Mouse (Mus musculus): ENCODE measurements around the gene Xaf1.

Xaf1 gene

GRCm38 (mm10) chr11:72361385-72362346, 60.2 kb downstream of the Xaf1 start:
- 10% methylated on average over 42 of the region's 42 CpGs for WGBS

DNA sequence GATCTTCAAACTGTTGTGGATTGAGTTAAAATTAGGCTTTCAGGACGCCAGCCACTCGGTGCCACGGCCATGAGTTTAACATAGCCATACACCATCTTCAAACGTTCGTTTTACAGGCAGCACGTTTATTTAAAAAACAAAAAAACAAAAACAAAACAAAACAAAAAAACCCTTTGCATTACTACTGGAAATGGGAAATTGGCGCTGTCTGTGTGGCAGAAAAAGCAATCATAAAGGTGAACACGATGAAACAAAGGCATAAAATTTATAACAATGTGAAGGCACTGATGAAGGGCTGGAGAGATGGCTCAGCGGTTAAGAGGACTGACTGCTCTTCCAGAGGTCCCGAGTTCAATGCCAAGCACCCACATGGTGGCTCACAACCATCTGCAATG, 60.9 kb downstream of the Xaf1 start, which contains the start of gene Tekt1:
Gene Tekt1 (minus strand): TSS at position 96 of the 395 bp plus-strand sequence.
- WGBS = 24% methylated on average over 10 of the region's 10 CpGs

All from cerebral cortex, adult 2 months (tissue).